Mouse (Mus musculus): ENCODE measurements around the gene Itpka.

DNA sequence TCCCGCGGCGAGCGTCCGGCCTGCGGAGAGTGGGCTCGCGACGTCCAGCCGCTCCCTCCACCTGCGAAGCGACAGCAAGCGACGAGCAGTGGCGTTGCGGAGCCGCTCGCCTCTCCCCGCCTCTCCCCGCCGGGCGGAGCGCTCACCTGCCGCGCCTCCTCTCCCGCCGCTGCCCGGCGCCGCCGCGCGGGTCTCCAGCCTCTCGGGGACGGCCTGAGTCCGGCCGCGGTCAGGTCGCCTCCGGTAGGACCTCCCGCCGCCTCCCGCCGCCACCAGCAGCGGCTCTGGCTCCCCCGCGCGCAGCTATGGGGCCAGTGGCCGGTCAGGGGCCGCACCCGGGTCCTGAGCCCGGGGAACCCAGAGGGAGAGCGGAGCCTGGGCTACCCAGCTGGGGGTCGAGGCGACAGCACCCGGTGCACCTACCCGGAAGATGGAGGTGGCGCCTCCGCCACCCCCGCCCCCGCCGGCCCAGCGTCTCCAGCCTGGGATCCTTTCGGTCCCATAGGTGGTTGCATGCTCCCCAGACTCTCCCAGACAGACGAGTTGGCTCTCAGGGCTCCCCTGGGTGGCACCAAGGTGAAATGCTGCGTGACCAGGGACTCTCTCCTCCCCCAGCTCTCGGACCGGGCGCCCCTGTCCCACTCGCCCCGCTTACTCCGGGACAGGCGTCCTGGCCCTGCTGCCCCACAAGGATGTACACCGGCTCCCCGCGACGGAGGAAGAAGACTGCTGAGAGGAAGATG lies 16.1 kb downstream of the Itpka start:
- TF ChIP-seq CTCF (IDR thresholded peaks at IDR 0.05; ENCODE audit: control insufficient read depth, insufficient read depth, insufficient read length) = no peak
- no peak for TF ChIP-seq CEBPB (IDR thresholded peaks at IDR 0.05; ENCODE audit: low read depth)
- no peak for TF ChIP-seq FOSL1 (IDR thresholded peaks at IDR 0.05; ENCODE audit: insufficient read depth, low read length, poor library complexity, severe bottlenecking)
- no peak for TF ChIP-seq MAX (IDR thresholded peaks at IDR 0.05)
- TF ChIP-seq MYOD1 (IDR thresholded peaks at IDR 0.05; ENCODE audit: control insufficient read depth, insufficient read length, low read depth) = no peak
- TF ChIP-seq USF1 (IDR thresholded peaks at IDR 0.05; ENCODE audit: low read depth) = no peak
- TF ChIP-seq MYOG (IDR thresholded peaks at IDR 0.05; ENCODE audit: control insufficient read depth, extremely low read depth, insufficient read length) = no peak

Measured in C2C12 (cell line).